Mouse (Mus musculus) ES-CJ7 (cell line): ENCODE measurements around the gene Rps6ka2.

Source experiments
- DNase-seq: peaks from one replicate; pipeline ENCODE4 v3.0.0; 2011; ENCODE audit warnings: low read depth, low spot score

Gene Rps6ka2

DNA sequence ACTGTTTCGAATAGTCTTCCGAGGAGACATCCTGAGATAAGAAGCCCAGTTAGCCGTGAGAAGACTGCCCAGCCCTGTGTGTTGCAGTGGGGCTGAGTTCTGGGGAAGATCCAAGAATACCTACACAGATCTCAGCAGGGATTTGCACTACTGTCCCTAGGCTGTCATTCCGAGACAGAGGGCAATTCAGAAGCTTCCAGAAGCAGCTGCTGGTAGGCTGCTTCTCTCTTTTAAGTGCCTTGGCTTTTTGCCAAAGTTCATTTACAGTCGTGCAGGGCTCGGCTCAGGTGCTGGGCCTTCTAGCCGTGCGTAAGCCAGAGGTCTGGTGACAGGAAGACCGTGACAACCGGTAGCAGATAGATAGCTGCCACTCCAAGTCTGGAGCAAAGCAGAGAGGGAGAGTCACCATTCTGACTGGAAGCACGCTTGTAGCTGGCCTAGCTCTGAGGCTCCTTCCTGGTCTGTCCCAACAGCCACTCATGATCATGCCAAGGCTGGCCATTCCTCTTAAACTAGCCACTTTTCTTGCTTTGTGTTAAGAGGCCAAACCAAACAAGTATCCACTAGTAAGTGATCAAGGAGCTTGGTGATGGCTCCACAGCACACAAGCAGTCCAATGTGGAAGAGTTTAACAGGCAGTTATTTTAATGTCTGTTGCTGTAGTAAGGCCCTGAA lies 49.3 kb downstream of the Rps6ka2 start:
- no peak for DNase-seq

DNA sequence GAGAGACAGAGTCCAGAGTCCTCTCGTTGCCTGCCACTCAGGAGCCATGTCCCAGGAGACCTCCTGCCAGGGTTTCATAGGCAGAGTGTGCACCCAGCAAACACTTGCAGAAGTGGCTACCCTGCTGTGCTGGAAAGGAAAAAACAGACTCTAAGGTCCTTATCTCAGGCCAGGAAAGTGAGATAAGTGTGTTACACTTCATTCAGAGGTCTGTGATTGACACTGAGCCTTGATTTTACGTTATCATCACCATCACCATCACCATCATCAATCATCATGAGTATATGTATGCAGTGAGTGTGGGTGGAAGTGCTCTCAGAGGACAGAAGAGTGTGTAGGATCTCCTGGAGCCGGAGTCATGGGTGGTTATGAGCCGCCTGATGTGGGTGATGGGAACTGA lies 51.4 kb downstream of the Rps6ka2 start:
- no peak for DNase-seq

DNA sequence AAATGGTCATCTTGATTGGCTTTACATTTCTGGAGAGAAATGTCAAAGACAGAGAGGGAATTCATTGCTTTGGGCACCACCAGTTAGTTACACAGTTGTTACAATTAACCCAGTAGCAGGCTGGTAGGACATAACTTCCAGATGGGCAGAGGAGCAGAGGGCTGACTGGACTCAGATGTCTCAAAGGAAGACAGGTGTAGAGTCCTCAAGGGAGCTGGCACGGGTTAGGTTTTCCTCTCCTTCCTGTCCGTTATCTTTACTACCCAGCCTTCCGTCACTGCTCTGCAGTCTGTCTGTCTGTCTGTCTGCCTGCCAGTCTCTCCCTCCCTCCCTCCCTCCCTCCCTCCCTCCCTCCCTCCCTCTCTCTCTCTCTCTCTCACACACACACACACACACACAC lies 52.3 kb downstream of the Rps6ka2 start:
- DNase-seq = no peak

DNA sequence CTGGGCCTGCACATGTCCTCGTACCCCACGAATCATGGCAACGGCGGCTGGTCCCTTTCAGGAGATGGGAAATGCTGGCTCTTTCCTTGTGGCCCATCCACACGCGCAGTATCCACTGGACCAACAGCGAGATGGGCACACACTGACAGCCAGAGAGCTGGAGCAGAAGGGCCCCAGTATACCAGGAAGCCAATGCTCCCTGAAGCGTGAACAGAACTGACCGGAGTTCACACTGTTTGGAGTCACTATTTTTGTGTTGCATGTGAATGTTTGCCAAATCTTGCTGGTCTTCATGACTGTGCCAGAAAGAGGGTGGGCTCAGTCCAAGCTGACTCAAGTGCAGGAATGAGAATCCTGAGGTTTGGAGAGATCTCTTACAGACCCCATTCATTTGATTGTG lies 58.6 kb downstream of the Rps6ka2 start:
- no peak for DNase-seq

DNA sequence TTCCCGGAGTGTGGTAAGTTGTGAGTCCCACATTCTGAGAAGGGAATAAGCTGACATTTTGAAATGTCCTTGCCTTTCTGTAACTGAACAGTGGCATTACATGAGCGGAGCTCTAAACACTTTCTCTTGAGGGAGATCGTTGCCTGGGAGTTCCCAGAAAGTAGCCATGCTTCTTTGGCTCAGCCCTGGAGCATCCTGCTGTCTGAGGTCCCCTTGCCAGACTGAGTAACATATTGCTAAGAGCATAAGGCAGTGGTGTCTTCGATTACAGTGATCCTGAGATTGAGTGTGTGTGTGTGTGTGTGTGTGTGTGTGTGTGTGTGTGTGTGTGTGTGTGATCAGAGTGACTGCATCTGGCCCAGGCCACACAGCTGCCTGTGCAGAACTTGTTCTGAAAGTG lies 61.4 kb downstream of the Rps6ka2 start:
- no peak for DNase-seq

- no peak for DNase-seq
Observed at GRCm38 (mm10) chr17:7231790-7232189, 61.9 kb downstream of the Rps6ka2 start.

DNA sequence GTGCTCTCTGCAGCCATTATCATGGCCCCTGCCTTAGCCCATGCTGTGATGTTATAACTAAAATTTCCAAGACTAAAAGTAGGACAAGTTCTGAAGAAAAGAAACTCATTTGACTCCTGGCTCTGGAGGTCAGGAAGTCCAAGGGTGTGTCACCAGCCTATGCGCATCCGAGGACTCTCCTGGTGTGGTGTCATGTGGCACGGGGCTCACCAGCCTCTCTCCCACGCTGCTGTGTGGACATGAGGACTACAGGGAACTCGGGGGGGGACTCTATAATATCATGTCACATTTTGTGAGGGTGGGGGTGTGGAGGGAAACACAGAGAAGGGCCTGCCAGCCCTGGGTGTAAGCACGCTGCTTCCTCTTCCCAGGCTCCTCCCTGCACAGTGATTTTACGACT lies 62.5 kb downstream of the Rps6ka2 start:
- no peak for DNase-seq

DNA sequence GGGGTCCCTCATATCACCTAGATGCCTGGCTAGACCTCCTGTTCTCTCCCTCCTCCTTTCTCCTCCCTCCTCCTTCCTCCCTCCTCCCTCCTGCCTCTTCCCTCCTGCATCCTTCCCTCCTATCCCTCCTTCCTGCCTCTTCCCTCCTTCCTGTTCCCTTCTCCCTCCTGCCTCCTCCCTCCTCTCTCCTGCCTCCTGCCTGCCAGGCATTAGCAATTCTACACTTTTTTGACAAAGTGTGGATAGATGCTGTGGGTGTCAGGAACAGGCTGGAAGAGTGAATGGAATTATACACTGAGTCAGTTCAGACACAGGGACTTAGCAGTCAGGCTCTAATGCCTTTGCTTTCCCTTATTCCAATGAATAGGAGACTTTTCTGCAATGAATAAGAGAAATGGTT lies 63.3 kb downstream of the Rps6ka2 start:
- no peak for DNase-seq

- DNase-seq = no peak
Observed at GRCm38 (mm10) chr17:7237706-7238105, 67.8 kb downstream of the Rps6ka2 start.

- peak; percentile 44 for DNase-seq
Observed at GRCm38 (mm10) chr17:7238766-7239165, 68.9 kb downstream of the Rps6ka2 start.

GRCm38 (mm10) chr17:7240526-7240925 lies 70.6 kb downstream of the Rps6ka2 start:
- DNase-seq = peak; percentile 62

GRCm38 (mm10) chr17:7245078-7245477 lies 75.2 kb downstream of the Rps6ka2 start:
- no peak for DNase-seq

GRCm38 (mm10) chr17:7246893-7247556 lies 77.1 kb downstream of the Rps6ka2 start:
- DNase-seq = peak; percentile 17

GRCm38 (mm10) chr17:7250373-7250772 lies 80.5 kb downstream of the Rps6ka2 start:
- DNase-seq = no peak

GRCm38 (mm10) chr17:7257208-7257607 lies 87.3 kb downstream of the Rps6ka2 start:
- DNase-seq = no peak

- DNase-seq = no peak
Observed at GRCm38 (mm10) chr17:7258748-7259359, 88.9 kb downstream of the Rps6ka2 start.

- no peak for DNase-seq
Observed at GRCm38 (mm10) chr17:7260360-7260759, 90.4 kb downstream of the Rps6ka2 start.

DNA sequence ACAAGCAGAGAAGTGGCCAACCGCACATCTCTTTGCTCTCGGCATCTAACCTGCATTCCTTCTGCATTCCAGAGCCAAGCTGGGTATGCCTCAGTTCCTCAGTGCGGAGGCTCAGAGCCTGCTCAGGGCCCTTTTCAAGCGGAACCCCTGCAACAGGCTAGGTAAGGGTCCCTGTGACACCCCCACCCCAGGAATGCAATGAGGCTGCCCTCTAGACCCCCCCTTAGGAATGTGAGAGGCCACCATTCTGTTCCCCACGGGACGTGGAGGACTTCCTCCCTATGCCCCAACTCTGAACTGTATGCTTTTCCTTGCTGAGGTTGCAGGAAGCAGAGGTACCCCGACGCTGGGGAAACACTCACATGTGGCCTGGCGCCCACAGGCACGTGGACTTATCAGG lies 92.1 kb downstream of the Rps6ka2 start:
- DNase-seq = peak; percentile 11

DNA sequence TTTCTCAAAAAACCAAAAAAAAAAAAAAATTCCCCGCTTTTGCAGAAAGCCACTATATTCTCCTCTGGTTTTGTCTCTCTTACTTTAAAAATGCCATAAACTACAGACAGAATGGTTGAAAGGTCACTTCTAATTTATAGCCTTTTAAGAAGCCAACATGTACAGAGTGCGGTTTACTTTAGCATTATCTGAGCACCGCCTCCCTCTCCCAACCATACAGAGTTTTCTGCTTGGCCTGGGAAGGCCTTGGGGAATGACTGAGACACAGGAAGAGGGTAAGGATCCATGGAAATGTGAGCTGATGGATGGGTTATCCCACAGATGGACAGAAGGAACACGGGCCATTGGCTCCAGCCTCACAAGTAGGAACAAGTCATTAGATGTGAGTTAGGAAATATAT lies 92.7 kb downstream of the Rps6ka2 start:
- no peak for DNase-seq

- no peak for DNase-seq
Observed at GRCm38 (mm10) chr17:7264610-7265009, 94.7 kb downstream of the Rps6ka2 start.

- DNase-seq = no peak
Observed at GRCm38 (mm10) chr17:7265291-7265690, 95.4 kb downstream of the Rps6ka2 start.

- no peak for DNase-seq
Observed at GRCm38 (mm10) chr17:7265705-7266368, 95.9 kb downstream of the Rps6ka2 start.

DNA sequence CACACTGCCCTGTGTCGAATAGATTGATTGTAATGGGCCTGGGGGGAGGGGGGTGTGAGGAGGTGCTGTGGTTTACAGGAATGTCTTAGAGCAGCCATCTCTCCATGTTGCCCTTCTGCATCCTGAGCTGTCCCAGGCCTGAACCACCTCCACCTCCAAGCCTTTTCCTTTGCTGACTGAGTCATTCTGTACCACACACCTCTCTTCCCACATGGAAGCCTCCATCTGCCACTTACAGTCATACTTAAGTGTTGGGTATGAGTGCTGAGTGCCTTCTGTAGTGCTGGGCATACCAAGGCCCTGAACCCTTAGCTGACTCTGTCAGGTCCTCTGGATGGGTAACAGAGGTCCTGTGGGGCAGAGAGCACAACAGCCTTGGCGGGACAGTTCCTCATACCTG lies 97.9 kb downstream of the Rps6ka2 start:
- no peak for DNase-seq
